In the genomic region with DNA sequence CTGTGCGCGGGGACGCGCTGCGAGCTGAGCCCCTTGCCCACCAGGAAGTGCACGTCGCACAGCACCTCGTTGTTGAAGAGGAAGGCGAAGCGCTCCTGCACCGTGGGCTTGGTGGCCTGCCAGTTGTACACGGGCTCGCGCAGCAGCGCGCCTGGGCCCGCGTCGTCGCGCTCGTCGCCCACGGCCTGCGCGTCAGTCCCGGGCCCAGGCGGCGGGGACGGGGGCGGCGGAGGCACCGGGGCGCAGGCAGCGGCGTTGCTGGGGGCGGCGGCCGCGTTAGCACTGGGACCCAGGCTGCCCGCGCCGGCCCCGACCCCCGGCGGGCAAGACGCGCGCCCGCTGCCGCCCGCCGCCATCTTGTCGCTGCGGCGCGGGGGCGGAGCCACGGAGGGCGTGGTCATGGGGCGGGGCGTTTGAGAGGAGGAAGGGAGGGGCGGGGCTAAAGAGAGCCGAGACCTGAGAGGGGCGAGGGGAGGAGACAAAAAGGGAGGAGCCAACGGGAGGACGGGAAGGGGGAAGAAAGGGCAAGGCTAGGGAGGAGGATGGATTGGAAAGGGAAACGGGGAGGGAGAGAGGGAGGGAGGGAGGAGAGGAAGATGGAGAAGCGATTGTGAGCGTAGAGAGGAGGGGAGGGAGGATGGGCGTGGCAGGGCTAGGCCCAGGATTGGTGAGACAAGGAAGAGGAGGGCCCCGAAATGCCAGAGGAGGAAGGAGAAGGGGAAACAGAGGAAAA, we compare ENCODE assay signal across 8 mouse cellular contexts. TPM values are rescaled to one million over a fixed set of nuclear protein-coding genes. Genes with fewer than 3 reads are reported as not detected.
A peak's percentile ranks its signal among the peaks of the same experiment; 100 is the strongest.
DNase-seq lines count a peak whose midpoint lies in the region; ATAC-seq and TF ChIP-seq lines count a peak whose summit lies in the region.

No protein-coding gene starts in this region.

- peak; percentile 53; the same call in 1 of the 2 replicates for TF ChIP-seq POLR2A in cortical plate, adult 2 months (IDR thresholded peaks at IDR 0.05; ENCODE audit: extremely low read depth, insufficient read depth, low read length)

- no peak for TF ChIP-seq CTCF in cortical plate, adult 2 months (IDR thresholded peaks at IDR 0.05; ENCODE audit: extremely low read depth, insufficient read depth, low read length)

- H3K4me1 ChIP-seq in cortical plate, adult 2 months (ENCODE audit: control insufficient read depth, insufficient read depth, low read length), result peaks cover 9% of the 10 kb centered on the region; the same call in 1 of the 2 replicates

- H3K27ac ChIP-seq in cortical plate, adult 2 months (ENCODE audit: insufficient read depth, low read length), result peak overlapping the region; percentile 41; the same call in 1 of the 2 replicates

- H3K4me3 ChIP-seq in cortical plate, adult 2 months (ENCODE audit: insufficient read depth, low read length), result peak overlapping the region; percentile 69

- DNase-seq in gastrocnemius, adult 8-10 months (ENCODE audit: low spot score in 2 of 2), result peak; percentile 94 to 95
- DNase-seq in induced T-regulatory cell, adult 2 months (ENCODE audit: low read depth), result peak; percentile 98
- DNase-seq in left cerebral cortex, adult 9 months (ENCODE audit: low spot score in 2 of 2), result peak; percentile 91 to 95
- DNase-seq in right cerebral cortex, postnatal 14 days, result peak; percentile 97
- DNase-seq in urinary bladder, postnatal 36 days (ENCODE audit: low spot score in 2 of 2), result peak; percentile 90 to 96

- peak; percentile 40 for ATAC-seq in activated CD4-positive, CD25-positive, alpha-beta regulatory T cell, adult 4 months
- peak; percentile 86 for ATAC-seq in megakaryocyte progenitor cell, adult 5-6 weeks (replicated peaks; ENCODE audit: poor library complexity)

RNA-seq across cellular contexts. Expression of a gene that starts 0.6 kb away (rescaled TPM):
- 1 to 10 TPM; 5.5 to 6.1 TPM for polyA plus RNA-seq in activated CD4-positive, CD25-positive, alpha-beta regulatory T cell, adult 4 months (2017; shearing (Covaris generic))
- 98.8 and 102 TPM in 2 replicates for polyA plus RNA-seq in cortical plate, adult 2 months (2012; rRNA removed)
- total RNA-seq in gastrocnemius, adult 8-10 months (2022), result 10 to 100 TPM; 36.7 to 40.7 (median 39.7) TPM
- total RNA-seq in megakaryocyte progenitor cell, adult 5-6 weeks (2015), result 10.5 and 13.2 TPM in 2 replicates
- total RNA-seq in megakaryocyte progenitor cell, adult 5-6 weeks (2017), result 19.9 and 25.7 TPM in 2 replicates

RNA-seq across cellular contexts. Expression of a gene that starts 21.6 kb away (rescaled TPM):
- polyA plus RNA-seq in activated CD4-positive, CD25-positive, alpha-beta regulatory T cell, adult 4 months (2017; shearing (Covaris generic)), result 10 to 100 TPM; 56.1 to 64.2 TPM
- 47.1 and 54.0 TPM in 2 replicates for polyA plus RNA-seq in cortical plate, adult 2 months (2012; rRNA removed)
- total RNA-seq in gastrocnemius, adult 8-10 months (2022), result 100 to 1,000 TPM; 226 to 292 (median 253) TPM
- total RNA-seq in megakaryocyte progenitor cell, adult 5-6 weeks (2015), result 40.1 and 46.2 TPM in 2 replicates
- total RNA-seq in megakaryocyte progenitor cell, adult 5-6 weeks (2017), result 32.8 and 44.4 TPM in 2 replicates

RNA-seq across cellular contexts. Expression of a gene that starts 33.7 kb away (rescaled TPM):
- 10 to 100 TPM; 13.3 to 16.1 TPM for polyA plus RNA-seq in activated CD4-positive, CD25-positive, alpha-beta regulatory T cell, adult 4 months (2017; shearing (Covaris generic))
- polyA plus RNA-seq in cortical plate, adult 2 months (2012; rRNA removed), result 294 and 314 TPM in 2 replicates
- total RNA-seq in gastrocnemius, adult 8-10 months (2022), result 100 to 1,000 TPM; 124 to 147 (median 144) TPM
- total RNA-seq in megakaryocyte progenitor cell, adult 5-6 weeks (2015), result 39.1 and 43.1 TPM in 2 replicates
- total RNA-seq in megakaryocyte progenitor cell, adult 5-6 weeks (2017), result 127 and 171 TPM in 2 replicates

RNA-seq across cellular contexts. Expression of a gene that starts 45.5 kb away (rescaled TPM):
- 100 to 1,000 TPM; 212 to 221 TPM for polyA plus RNA-seq in activated CD4-positive, CD25-positive, alpha-beta regulatory T cell, adult 4 months (2017; shearing (Covaris generic))
- polyA plus RNA-seq in cortical plate, adult 2 months (2012; rRNA removed), result 7.9 and 9.4 TPM in 2 replicates
- total RNA-seq in gastrocnemius, adult 8-10 months (2022), result 1 to 10 TPM; 2.6 to 3.6 (median 3.4) TPM
- total RNA-seq in megakaryocyte progenitor cell, adult 5-6 weeks (2015), result 26.4 and 31.9 TPM in 2 replicates
- 34.9 and 39.0 TPM in 2 replicates for total RNA-seq in megakaryocyte progenitor cell, adult 5-6 weeks (2017)

RNA-seq across cellular contexts. Expression of a gene that starts 45.7 kb away (rescaled TPM):
- polyA plus RNA-seq in activated CD4-positive, CD25-positive, alpha-beta regulatory T cell, adult 4 months (2017; shearing (Covaris generic)), result 10 to 100 TPM; 80.1 to 96.5 TPM
- 111 and 118 TPM in 2 replicates for polyA plus RNA-seq in cortical plate, adult 2 months (2012; rRNA removed)
- total RNA-seq in gastrocnemius, adult 8-10 months (2022), result 1 to 10 TPM; 1.0 to 3.1 (median 2.7) TPM
- 7.0 and 13.6 TPM in 2 replicates for total RNA-seq in megakaryocyte progenitor cell, adult 5-6 weeks (2015)
- total RNA-seq in megakaryocyte progenitor cell, adult 5-6 weeks (2017), result 1.7 and 4.3 TPM in 2 replicates

Comparison
In these comparisons a context has a peak if more than half of its experiments do, and no peak if none do; other contexts are left out.
1. Peak in every context shown above with its lines: DNase-seq, ATAC-seq, H3K4me3 ChIP-seq and H3K27ac ChIP-seq.
2. RNA of a gene that starts 21.6 kb away (total RNA-seq): 226 to 292 TPM in gastrocnemius, adult 8-10 months; 32.8 to 46.2 TPM in megakaryocyte progenitor cell, adult 5-6 weeks; every median in the first group is over 4 times any median in the second.